Mouse (Mus musculus): Measurements from ENCODE around the gene Nod1. TPM values are rescaled to one million over a fixed set of nuclear protein-coding genes. Genes with fewer than 3 reads are reported as not detected.

Nod1 gene
- polyA plus RNA-seq, 1 experiment from 2014 or later, result 2.3 TPM

- no peak for ATAC-seq
- 93% methylated on average over 8 of the region's 8 CpGs for WGBS
- no peak overlapping the region for H3K4me3 ChIP-seq (replicated peaks)
- no peak overlapping the region for H3K27ac ChIP-seq
- H3K9me3 ChIP-seq, result no peaks in the 10 kb centered on the region
- no peak overlapping the region for H3K4me2 ChIP-seq (replicated peaks)
- H3K36me3 ChIP-seq, result no peaks in the 10 kb centered on the region
- no peaks in the 10 kb centered on the region for H3K27me3 ChIP-seq
- no peaks in the 10 kb centered on the region for H3K4me1 ChIP-seq (replicated peaks)
- H3K9ac ChIP-seq (replicated peaks), result no peak overlapping the region
Measured at GRCm38 (mm10) chr6:54934313-54934712, 38.1 kb downstream of the Nod1 start.

- Histone ChIP-seq H3K36me3 (no peaks in the 10 kb centered on the region), H3K9ac (replicated peaks) (no peak overlapping the region), H3K4me3 (replicated peaks) (no peak overlapping the region), H3K4me2 (replicated peaks) (no peak overlapping the region), H3K27me3 (no peaks in the 10 kb centered on the region), H3K27ac (no peak overlapping the region), H3K9me3 (no peaks in the 10 kb centered on the region), H3K4me1 (replicated peaks) (no peaks in the 10 kb centered on the region)
- no peak for ATAC-seq
- WGBS, result 86% methylated on average over 3 of the region's 3 CpGs
Measured at GRCm38 (mm10) chr6:54933866-54934265, 38.5 kb downstream of the Nod1 start.

- ATAC-seq, result no peak
- no peak overlapping the region for H3K27ac ChIP-seq
- no peaks in the 10 kb centered on the region for H3K9me3 ChIP-seq
- no peak overlapping the region for H3K4me3 ChIP-seq (replicated peaks)
- H3K4me1 ChIP-seq (replicated peaks), result no peaks in the 10 kb centered on the region
- H3K27me3 ChIP-seq, result no peaks in the 10 kb centered on the region
- 84% methylated on average over 5 of the region's 5 CpGs for WGBS
- H3K9ac ChIP-seq (replicated peaks), result no peak overlapping the region
- H3K36me3 ChIP-seq, result no peaks in the 10 kb centered on the region
- H3K4me2 ChIP-seq (replicated peaks), result no peak overlapping the region
Measured at GRCm38 (mm10) chr6:54933216-54933615, 39.2 kb downstream of the Nod1 start.

DNA sequence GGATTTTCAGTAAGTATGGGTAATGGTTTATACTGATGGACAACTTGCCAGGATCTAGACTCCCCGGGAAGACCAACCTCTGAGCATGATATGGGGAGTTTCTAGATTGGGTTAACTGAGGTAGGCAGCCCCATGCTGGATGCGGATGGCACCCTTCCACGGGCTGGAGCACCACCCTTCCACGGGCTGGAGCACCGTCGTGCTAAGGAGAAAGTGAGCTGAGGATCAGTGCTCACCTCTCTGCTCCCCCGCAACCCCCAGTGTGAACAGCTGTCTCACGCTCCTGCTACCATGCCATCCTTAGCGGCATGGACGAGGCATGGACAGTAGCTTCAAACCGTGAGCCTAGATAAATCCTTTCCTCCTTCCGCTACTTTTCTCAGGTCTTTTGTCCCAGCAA, 39.9 kb downstream of the Nod1 start:
- ATAC-seq, result no peak
- no peak overlapping the region for H3K27ac ChIP-seq
- no peaks in the 10 kb centered on the region for H3K9me3 ChIP-seq
- H3K36me3 ChIP-seq, result no peaks in the 10 kb centered on the region
- no peak overlapping the region for H3K4me2 ChIP-seq (replicated peaks)
- no peak overlapping the region for H3K4me3 ChIP-seq (replicated peaks)
- WGBS, result 94% methylated on average over 12 of the region's 12 CpGs
- no peaks in the 10 kb centered on the region for H3K27me3 ChIP-seq
- H3K9ac ChIP-seq (replicated peaks), result no peak overlapping the region
- H3K4me1 ChIP-seq (replicated peaks), result no peaks in the 10 kb centered on the region

GRCm38 (mm10) chr6:54931641-54932040, 40.8 kb downstream of the Nod1 start:
- 94% methylated on average over 4 of the region's 4 CpGs for WGBS

DNA sequence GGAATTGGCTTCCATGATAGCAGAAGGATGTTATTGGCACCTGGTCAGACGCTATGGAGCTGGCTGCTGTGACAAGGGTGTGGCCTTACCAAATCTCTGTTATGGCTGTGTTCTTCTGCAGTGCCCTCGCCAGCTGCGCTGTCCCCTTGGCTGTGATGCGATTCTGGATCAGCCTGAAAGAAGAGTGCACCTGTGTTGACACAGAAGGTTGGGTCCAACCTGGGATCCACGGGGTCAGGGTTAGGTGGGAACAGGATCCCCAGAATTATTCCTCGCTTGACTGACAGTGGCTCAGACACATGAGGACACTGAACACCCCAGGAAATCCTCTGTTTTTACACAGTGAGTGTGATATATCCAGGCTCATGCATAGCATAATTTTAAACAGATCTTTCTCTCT, 44.5 kb downstream of the Nod1 start:
- no peak for ATAC-seq
- no peaks in the 10 kb centered on the region for H3K36me3 ChIP-seq
- H3K27me3 ChIP-seq, result no peaks in the 10 kb centered on the region
- no peak overlapping the region for H3K4me2 ChIP-seq (replicated peaks)
- no peak overlapping the region for H3K27ac ChIP-seq
- WGBS, result 88% methylated on average over 6 of the region's 6 CpGs
- no peaks in the 10 kb centered on the region for H3K4me1 ChIP-seq (replicated peaks)
- H3K4me3 ChIP-seq (replicated peaks), result no peak overlapping the region
- H3K9me3 ChIP-seq, result no peaks in the 10 kb centered on the region
- no peak overlapping the region for H3K9ac ChIP-seq (replicated peaks)

More at GRCm38 (mm10) chr6:54931641-54932040, 40.8 kb downstream of the Nod1 start:
- Histone ChIP-seq H3K4me1 (replicated peaks) (no peaks in the 10 kb centered on the region), H3K4me3 (replicated peaks) (no peak overlapping the region), H3K9me3 (no peaks in the 10 kb centered on the region), H3K27me3 (no peaks in the 10 kb centered on the region), H3K4me2 (replicated peaks) (no peak overlapping the region), H3K36me3 (no peaks in the 10 kb centered on the region), H3K27ac (no peak overlapping the region), H3K9ac (replicated peaks) (no peak overlapping the region)
- no peak for ATAC-seq

DNA sequence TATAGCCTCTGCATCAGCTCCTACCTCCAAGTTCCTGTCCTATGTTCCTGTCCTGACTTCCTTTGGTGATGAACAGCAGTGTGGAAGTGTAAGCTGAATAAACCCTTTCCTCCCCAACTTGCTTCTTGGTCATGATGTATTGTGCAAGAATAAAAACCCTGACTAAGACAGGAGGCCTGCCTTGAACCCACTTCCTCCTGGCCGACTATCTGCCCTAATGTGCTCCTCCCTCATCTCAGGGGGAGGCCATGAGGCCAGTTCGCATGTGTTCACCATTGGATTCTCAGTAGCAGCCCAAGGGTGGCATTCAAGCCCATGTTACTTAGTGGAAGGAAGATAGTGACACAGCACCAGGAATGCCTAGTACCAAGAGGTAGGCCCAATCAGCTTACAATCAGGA, 45.5 kb downstream of the Nod1 start:
- Histone ChIP-seq H3K27me3 (no peaks in the 10 kb centered on the region), H3K4me1 (replicated peaks) (no peaks in the 10 kb centered on the region), H3K9me3 (no peaks in the 10 kb centered on the region), H3K4me2 (replicated peaks) (no peak overlapping the region), H3K9ac (replicated peaks) (no peak overlapping the region), H3K27ac (no peak overlapping the region), H3K4me3 (replicated peaks) (no peak overlapping the region), H3K36me3 (no peaks in the 10 kb centered on the region)
- ATAC-seq, result no peak
- 75% methylated on average over 2 of the region's 2 CpGs for WGBS

- 79% methylated on average over 7 of the region's 7 CpGs for WGBS
- H3K27ac ChIP-seq, result no peak overlapping the region
- H3K36me3 ChIP-seq, result no peaks in the 10 kb centered on the region
- H3K9me3 ChIP-seq, result no peaks in the 10 kb centered on the region
- no peaks in the 10 kb centered on the region for H3K27me3 ChIP-seq
- no peak for ATAC-seq
- H3K4me1 ChIP-seq (replicated peaks), result no peaks in the 10 kb centered on the region
- no peak overlapping the region for H3K9ac ChIP-seq (replicated peaks)
- H3K4me2 ChIP-seq (replicated peaks), result no peak overlapping the region
- H3K4me3 ChIP-seq (replicated peaks), result no peak overlapping the region
Measured at GRCm38 (mm10) chr6:54925736-54926440, 46.5 kb downstream of the Nod1 start.

DNA sequence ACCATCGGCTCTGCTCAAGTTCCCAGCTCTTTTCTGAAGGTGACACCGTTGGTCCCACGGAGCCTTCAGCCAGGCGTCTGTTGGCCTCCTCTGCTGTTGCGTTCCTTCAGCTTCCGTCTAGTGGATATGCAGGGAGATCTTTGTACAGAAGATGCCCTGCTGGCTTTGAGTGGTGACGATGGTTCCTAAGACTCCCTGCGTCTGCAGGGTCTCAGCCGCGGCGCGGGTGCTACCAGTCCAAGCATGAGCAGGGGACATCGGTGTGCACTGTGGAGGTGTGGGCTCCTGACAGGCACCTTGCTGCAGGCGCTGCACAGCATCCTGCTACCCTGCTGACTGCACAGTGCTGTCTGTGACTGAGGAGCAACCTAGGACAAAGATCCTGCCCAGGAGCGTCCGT, 47.9 kb downstream of the Nod1 start:
- Histone ChIP-seq H3K36me3 (no peaks in the 10 kb centered on the region), H3K9ac (replicated peaks) (no peak overlapping the region), H3K4me3 (replicated peaks) (no peak overlapping the region), H3K4me1 (replicated peaks) (no peaks in the 10 kb centered on the region), H3K9me3 (no peaks in the 10 kb centered on the region), H3K27ac (no peak overlapping the region), H3K4me2 (replicated peaks) (no peak overlapping the region), H3K27me3 (no peaks in the 10 kb centered on the region)
- ATAC-seq, result no peak
- WGBS, result 96% methylated on average over 16 of the region's 16 CpGs

DNA sequence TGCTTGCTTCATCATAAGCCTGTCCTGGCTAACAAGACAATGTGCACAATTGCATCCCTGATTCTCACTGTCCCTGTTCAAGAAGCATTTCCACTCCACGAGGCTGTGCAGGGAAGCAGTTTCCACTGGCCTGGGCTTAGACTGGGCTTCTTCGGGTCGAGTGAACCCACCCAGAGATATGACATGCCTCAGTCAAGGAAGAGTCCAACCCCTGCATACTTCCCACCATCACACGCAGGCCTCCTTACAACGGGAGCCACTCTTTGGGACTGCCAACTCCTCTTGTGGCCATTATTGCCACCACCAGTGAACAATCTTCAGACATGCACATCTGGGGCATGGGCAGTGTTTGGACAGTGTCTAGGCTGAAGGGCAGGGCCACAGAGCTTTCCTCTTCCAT, 53.9 kb downstream of the Nod1 start:
- H3K4me2 ChIP-seq (replicated peaks), result no peak overlapping the region
- H3K4me3 ChIP-seq (replicated peaks), result no peak overlapping the region
- H3K27me3 ChIP-seq, result no peaks in the 10 kb centered on the region
- H3K9ac ChIP-seq (replicated peaks), result no peak overlapping the region
- WGBS, result 88% methylated on average over 5 of the region's 5 CpGs
- no peak overlapping the region for H3K27ac ChIP-seq
- H3K36me3 ChIP-seq, result no peaks in the 10 kb centered on the region
- no peaks in the 10 kb centered on the region for H3K9me3 ChIP-seq
- no peak for ATAC-seq
- H3K4me1 ChIP-seq (replicated peaks), result no peaks in the 10 kb centered on the region

DNA sequence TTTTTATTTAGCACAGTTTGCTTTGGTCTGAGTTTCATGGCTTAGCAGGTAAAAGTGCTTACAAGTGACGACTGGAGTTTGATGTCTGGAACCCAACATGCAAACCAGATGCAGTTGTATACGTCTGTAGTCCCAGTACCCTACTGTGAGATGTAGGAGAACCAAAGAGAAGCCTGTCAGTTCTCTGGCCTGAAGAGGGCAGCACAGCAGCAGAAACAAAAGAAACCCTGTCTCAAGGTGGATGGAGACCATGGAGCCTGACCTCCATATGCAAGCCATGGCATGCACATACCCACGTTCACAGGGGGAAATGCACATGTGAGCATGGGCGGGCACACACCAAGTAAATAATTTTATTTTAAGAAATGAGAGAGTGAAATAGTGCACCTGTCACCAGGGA, 54.9 kb downstream of the Nod1 start:
- Histone ChIP-seq H3K9me3 (no peaks in the 10 kb centered on the region), H3K9ac (replicated peaks) (no peak overlapping the region), H3K4me1 (replicated peaks) (no peaks in the 10 kb centered on the region), H3K36me3 (no peaks in the 10 kb centered on the region), H3K4me3 (replicated peaks) (no peak overlapping the region), H3K27me3 (no peaks in the 10 kb centered on the region), H3K4me2 (replicated peaks) (no peak overlapping the region), H3K27ac (no peak overlapping the region)
- WGBS, result 46% methylated on average over 4 of the region's 4 CpGs
- no peak for ATAC-seq

GRCm38 (mm10) chr6:54916941-54917340, 55.5 kb downstream of the Nod1 start:
- H3K36me3 ChIP-seq, result no peaks in the 10 kb centered on the region
- no peak overlapping the region for H3K4me3 ChIP-seq (replicated peaks)
- H3K9ac ChIP-seq (replicated peaks), result no peak overlapping the region
- H3K4me2 ChIP-seq (replicated peaks), result no peak overlapping the region
- no peak for ATAC-seq
- 78% methylated on average over 4 of the region's 4 CpGs for WGBS
- no peak overlapping the region for H3K27ac ChIP-seq
- no peaks in the 10 kb centered on the region for H3K27me3 ChIP-seq
- H3K4me1 ChIP-seq (replicated peaks), result no peaks in the 10 kb centered on the region
- H3K9me3 ChIP-seq, result no peaks in the 10 kb centered on the region

DNA sequence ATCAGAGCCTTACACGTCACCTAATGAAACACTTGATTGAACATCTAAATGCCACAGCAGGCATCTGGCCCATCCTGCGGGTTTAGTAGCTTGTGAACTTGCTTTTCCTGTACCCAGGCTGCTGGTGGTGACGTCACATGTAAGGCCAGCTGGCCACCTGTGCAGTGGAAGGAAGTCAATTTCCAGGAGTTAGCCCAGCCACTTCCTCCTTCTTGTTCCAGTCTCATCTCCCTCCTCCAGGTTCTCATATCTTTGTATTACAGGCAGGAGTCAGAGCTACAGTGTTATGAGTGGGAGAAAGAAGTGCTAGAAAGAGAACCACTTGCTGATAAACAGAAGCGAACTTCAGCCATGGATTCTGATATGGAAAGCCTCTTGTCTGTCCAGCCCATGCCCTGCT, 56.2 kb downstream of the Nod1 start:
- WGBS, result 69% methylated on average over 4 of the region's 4 CpGs
- no peaks in the 10 kb centered on the region for H3K4me1 ChIP-seq (replicated peaks)
- no peak overlapping the region for H3K27ac ChIP-seq
- H3K4me3 ChIP-seq (replicated peaks), result no peak overlapping the region
- ATAC-seq, result no peak
- H3K4me2 ChIP-seq (replicated peaks), result no peak overlapping the region
- no peaks in the 10 kb centered on the region for H3K9me3 ChIP-seq
- H3K27me3 ChIP-seq, result no peaks in the 10 kb centered on the region
- no peak overlapping the region for H3K9ac ChIP-seq (replicated peaks)
- H3K36me3 ChIP-seq, result no peaks in the 10 kb centered on the region

Data from midbrain, embryonic 13.5 days (tissue).